ENCODE assay signal across 13 mouse cellular contexts in genomic region chr9:18721931-18722711, GRCm38 (mm10). TPM values are rescaled to one million over a fixed set of nuclear protein-coding genes. Genes with fewer than 3 reads are reported as not detected.
A peak's percentile ranks its signal among the peaks of the same experiment; 100 is the strongest.
DNase-seq lines count a peak whose midpoint lies in the region; ATAC-seq lines count a peak whose summit lies in the region.
"Had no signal": no experiment of that assay in that cellular context is flagged by ENCODE, and none has a peak within 500 bp of the region (broad histone marks: within the 10 kb centered on the region; RNA-seq: fewer than 3 reads in every experiment).

No protein-coding gene starts in this region.

- peaks cover 11% of the 10 kb centered on the region for H3K4me1 ChIP-seq in forebrain, embryonic 13.5 days
- peaks cover 14% of the 10 kb centered on the region for H3K4me1 ChIP-seq in limb, embryonic 12.5 days (replicated peaks)
- H3K4me1 ChIP-seq in heart, embryonic 11.5 days (ENCODE audit: control insufficient read depth, insufficient read depth, low read length) = no peaks in the 10 kb centered on the region
- H3K4me1 ChIP-seq: heart, embryonic 15.5 days had no signal

- peak; percentile 88 for ATAC-seq in forebrain, embryonic 13.5 days
- peak; percentile 64; the same call in 1 of the 2 replicates for ATAC-seq in limb, embryonic 12.5 days (ENCODE audit: insufficient number of reproducible peaks, insufficient read depth, low FRiP score, low TSS enrichment, low read depth)
- ATAC-seq in heart, embryonic 11.5 days (replicated peaks; ENCODE audit: insufficient number of reproducible peaks, low FRiP score, low TSS enrichment) = no peak
- ATAC-seq: CD4-positive, CD25-positive, alpha-beta regulatory T cell, adult 4 months had no signal

- H3K9ac ChIP-seq in forebrain, embryonic 13.5 days = no peak overlapping the region
- H3K9ac ChIP-seq in limb, embryonic 12.5 days (replicated peaks) = no peak overlapping the region
- no peak overlapping the region for H3K9ac ChIP-seq in heart, embryonic 11.5 days (ENCODE audit: low read depth, low read length)
- H3K9ac ChIP-seq: embryonic facial prominence, embryonic 15.5 days; heart, embryonic 15.5 days had no signal

- H3K36me3 ChIP-seq in forebrain, embryonic 13.5 days (ENCODE audit: poor library complexity, severe bottlenecking) = no peaks in the 10 kb centered on the region
- H3K36me3 ChIP-seq in limb, embryonic 12.5 days = no peaks in the 10 kb centered on the region
- H3K36me3 ChIP-seq in heart, embryonic 11.5 days (ENCODE audit: control insufficient read depth, insufficient read depth, low read length) = no peaks in the 10 kb centered on the region
- H3K36me3 ChIP-seq: embryonic facial prominence, embryonic 15.5 days; heart, embryonic 15.5 days had no signal

- H3K4me2 ChIP-seq in forebrain, embryonic 13.5 days = no peak overlapping the region
- H3K4me2 ChIP-seq in limb, embryonic 12.5 days = no peak overlapping the region
- no peak overlapping the region for H3K4me2 ChIP-seq in heart, embryonic 11.5 days
- H3K4me2 ChIP-seq: embryonic facial prominence, embryonic 15.5 days; heart, embryonic 15.5 days had no signal

- no peak overlapping the region for H3K27ac ChIP-seq in forebrain, embryonic 13.5 days
- H3K27ac ChIP-seq in limb, embryonic 12.5 days = peak overlapping the region; percentile 80
- no peak overlapping the region for H3K27ac ChIP-seq in heart, embryonic 11.5 days (ENCODE audit: low read depth, low read length)
- H3K27ac ChIP-seq: embryonic facial prominence, embryonic 15.5 days; heart, embryonic 15.5 days had no signal

- 17% methylated on average over 6 of the region's 6 CpGs for WGBS in forebrain, embryonic 13.5 days
- 17% methylated on average over 6 of the region's 6 CpGs for WGBS in limb, embryonic 12.5 days
- 41% methylated on average over 6 of the region's 6 CpGs for WGBS in heart, embryonic 11.5 days (ENCODE audit: insufficient replicate concordance)

- H3K9me3 ChIP-seq in forebrain, embryonic 13.5 days (replicated peaks) = no peaks in the 10 kb centered on the region
- H3K9me3 ChIP-seq in limb, embryonic 12.5 days = no peaks in the 10 kb centered on the region
- no peaks in the 10 kb centered on the region for H3K9me3 ChIP-seq in heart, embryonic 11.5 days (replicated peaks; ENCODE audit: control insufficient read depth, low read length)
- H3K9me3 ChIP-seq: embryonic facial prominence, embryonic 15.5 days; heart, embryonic 15.5 days had no signal

- H3K27me3 ChIP-seq in forebrain, embryonic 13.5 days = no peaks in the 10 kb centered on the region
- no peaks in the 10 kb centered on the region for H3K27me3 ChIP-seq in limb, embryonic 12.5 days
- no peaks in the 10 kb centered on the region for H3K27me3 ChIP-seq in heart, embryonic 11.5 days (ENCODE audit: control insufficient read depth, insufficient read depth, low read length)
- H3K27me3 ChIP-seq: embryonic facial prominence, embryonic 15.5 days; heart, embryonic 15.5 days had no signal

- peak; percentile 3 to 12 for DNase-seq in kidney, postnatal 4 days
- no peak for DNase-seq in kidney, postnatal 25 days
- peak; percentile 89 for DNase-seq in retina, postnatal 1 day
- no peak for DNase-seq in right cerebral cortex, postnatal 14 days
- DNase-seq in urinary bladder, postnatal 4 days (ENCODE audit: low spot score in 2 of 2) = no peak
- DNase-seq: adrenal gland, postnatal 10 days had no signal

- H3K4me3 ChIP-seq in forebrain, embryonic 13.5 days = no peak overlapping the region
- H3K4me3 ChIP-seq in limb, embryonic 12.5 days (replicated peaks) = no peak overlapping the region
- no peak overlapping the region for H3K4me3 ChIP-seq in heart, embryonic 11.5 days (ENCODE audit: low read depth, low read length)
- H3K4me3 ChIP-seq: embryonic facial prominence, embryonic 15.5 days; heart, embryonic 15.5 days had no signal

RNA-seq across cellular contexts. Expression of gene Olfr24, which starts 41.7 kb away (rescaled TPM):
- polyA plus RNA-seq in forebrain, embryonic 13.5 days (2015; fragmentation: Nextera tagmentation; extraction: Ambion mirVana) = not detected in 2 replicates
- polyA plus RNA-seq in limb, embryonic 12.5 days (2016; fragmentation: Nextera tagmentation; extraction: Ambion mirVana) = not detected in 2 replicates
- not detected in 2 replicates for polyA plus RNA-seq in heart, embryonic 11.5 days (2014; fragmentation: Nextera tagmentation; extraction: Ambion mirVana)
- polyA plus RNA-seq: CD4-positive, CD25-positive, alpha-beta regulatory T cell, adult 4 months; heart, embryonic 15.5 days; spleen, adult 2 months had no signal

RNA-seq across cellular contexts. Expression of gene Muc16, which starts 47.8 kb away (rescaled TPM):
- not detected in 2 replicates for polyA plus RNA-seq in forebrain, embryonic 13.5 days (2015; fragmentation: Nextera tagmentation; extraction: Ambion mirVana)
- polyA plus RNA-seq in limb, embryonic 12.5 days (2016; fragmentation: Nextera tagmentation; extraction: Ambion mirVana) = not detected in 2 replicates
- 1.0 and 2.4 TPM in 2 replicates for polyA plus RNA-seq in heart, embryonic 11.5 days (2014; fragmentation: Nextera tagmentation; extraction: Ambion mirVana)

Comparison
In these comparisons a context has a peak if more than half of its experiments do, and no peak if none do; other contexts are left out.
1. DNase-seq: peak in kidney, postnatal 4 days (2 of 2) and retina, postnatal 1 day (single experiment); none in kidney, postnatal 25 days (0 of 2), right cerebral cortex, postnatal 14 days (single experiment) and urinary bladder, postnatal 4 days (0 of 2).